Mouse (Mus musculus) lung, postnatal 0 days (tissue): ENCODE data around the gene Ccdc28b.

Source experiments
- CTCF ChIP-seq: IDR thresholded peaks from 2 replicates; pipeline ENCODE4 v1.5.1; 2016; ENCODE audit warnings: antibody characterized with exemption, mild to moderate bottlenecking
- EP300 ChIP-seq: IDR thresholded peaks from 2 replicates; pipeline ENCODE4 v1.6.1; 2016; ENCODE audit warnings: antibody characterized with exemption, mild to moderate bottlenecking, control low read depth

DNA sequence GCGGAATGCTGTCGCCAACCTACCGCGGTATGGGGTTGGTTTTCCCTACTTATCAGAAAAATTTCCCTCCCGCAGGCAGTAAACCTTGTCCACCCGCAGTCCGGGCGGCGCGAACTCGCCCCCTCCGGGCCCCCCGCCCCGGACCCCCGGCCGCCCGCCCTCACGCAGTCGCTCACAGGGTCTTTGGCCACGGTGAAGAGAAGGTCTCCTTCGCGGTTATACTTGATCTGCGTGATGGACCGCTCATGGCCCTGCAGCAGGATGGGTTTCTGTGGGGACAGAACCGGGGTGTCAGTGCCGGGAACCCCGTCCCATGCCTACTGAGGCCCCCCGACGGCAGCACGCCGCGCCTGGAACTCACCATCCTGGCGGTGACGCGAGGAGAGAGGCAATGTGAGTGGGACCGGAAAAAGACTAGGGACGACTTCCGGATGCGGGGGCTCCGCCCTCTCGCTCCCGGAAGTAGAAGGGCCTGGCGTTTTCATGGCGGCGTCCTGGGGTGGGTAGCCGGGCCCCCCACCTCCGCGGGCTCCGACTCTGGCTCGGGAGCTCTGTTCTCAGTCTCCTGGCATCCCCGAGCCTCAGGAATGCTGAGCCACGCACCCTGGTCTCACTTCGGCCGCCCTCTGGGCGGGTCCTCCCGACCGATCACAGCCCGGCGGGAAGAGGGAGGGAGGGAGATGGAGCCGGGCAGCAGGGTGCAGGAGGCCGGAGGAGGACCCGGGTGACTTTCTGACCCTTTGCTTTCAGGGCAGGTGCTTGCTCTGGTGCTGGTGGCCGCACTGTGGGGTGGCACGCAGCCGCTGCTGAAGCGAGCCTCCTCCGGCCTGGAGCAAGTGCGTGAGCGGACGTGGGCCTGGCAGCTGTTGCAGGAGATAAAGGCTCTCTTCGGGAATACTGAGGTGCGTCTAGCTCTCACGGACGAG, 23.3 kb downstream of the Ccdc28b start, which contains the start of the genes Eif3i and Tmem234:
- TF ChIP-seq EP300: no peak
- peak; percentile 37 for TF ChIP-seq CTCF
